Mouse (Mus musculus) MEL-GATA-1-ER (cell line): ENCODE measurements around the gene Cyp2g1.
"Not testable (repeated sequence)": the region's sequence is repeated elsewhere in the genome, so short reads cannot be mapped to it uniquely, and the experiment has no call there.

Experiments
- DNase-seq: peaks from one replicate; pipeline ENCODE4 v3.0.0-alpha.2; 2012; ENCODE audit warnings: low read depth; ENCODE audit errors: extremely low read depth

Gene Cyp2g1

GRCm38 (mm10) chr7:26808592-26808991, at the start of gene Cyp2g1:
Cyp2g1 (plus strand) TSS chr7:26808892.
- DNase-seq: no peak

GRCm38 (mm10) chr7:26767084-26767483, 41.6 kb upstream of the Cyp2g1 start:
- no peak for DNase-seq

- no peak for DNase-seq
Observed at GRCm38 (mm10) chr7:26769881-26770470, 38.7 kb upstream of the Cyp2g1 start.

GRCm38 (mm10) chr7:26772866-26773586, 35.7 kb upstream of the Cyp2g1 start:
- no peak for DNase-seq

- no peak for DNase-seq
Observed at GRCm38 (mm10) chr7:26775866-26776265, 32.8 kb upstream of the Cyp2g1 start.

GRCm38 (mm10) chr7:26777806-26778205, 30.9 kb upstream of the Cyp2g1 start:
- DNase-seq: no peak

GRCm38 (mm10) chr7:26778474-26778873, 30.2 kb upstream of the Cyp2g1 start:
- DNase-seq: no peak

GRCm38 (mm10) chr7:26779799-26780416, 28.8 kb upstream of the Cyp2g1 start:
- DNase-seq: peak; percentile 9

GRCm38 (mm10) chr7:26780510-26780909, 28.2 kb upstream of the Cyp2g1 start:
- no peak for DNase-seq

GRCm38 (mm10) chr7:26780998-26781766, 27.5 kb upstream of the Cyp2g1 start:
- no peak for DNase-seq

- no peak for DNase-seq
Observed at GRCm38 (mm10) chr7:26781767-26782131, 26.9 kb upstream of the Cyp2g1 start.

- no peak for DNase-seq
Observed at GRCm38 (mm10) chr7:26783163-26783562, 25.5 kb upstream of the Cyp2g1 start.

- DNase-seq: not testable (repeated sequence)
Observed at GRCm38 (mm10) chr7:26786013-26786412, 22.7 kb upstream of the Cyp2g1 start.

- no peak for DNase-seq
Observed at GRCm38 (mm10) chr7:26789984-26790383, 18.7 kb upstream of the Cyp2g1 start.

- no peak for DNase-seq
Observed at GRCm38 (mm10) chr7:26800104-26800503, 8.6 kb upstream of the Cyp2g1 start.

GRCm38 (mm10) chr7:26800996-26801395, 7.7 kb upstream of the Cyp2g1 start:
- no peak for DNase-seq

GRCm38 (mm10) chr7:26831556-26832292, 23.0 kb downstream of the Cyp2g1 start:
- not testable (repeated sequence) for DNase-seq

- DNase-seq: not testable (repeated sequence)
Observed at GRCm38 (mm10) chr7:26832668-26833067, 24.0 kb downstream of the Cyp2g1 start.

GRCm38 (mm10) chr7:26835059-26835458, 26.4 kb downstream of the Cyp2g1 start, which contains the start of gene Cyp2a5:
Cyp2a5 (plus strand) TSS chr7:26835305.
- not testable (repeated sequence) for DNase-seq

- DNase-seq: not testable (repeated sequence)
Observed at GRCm38 (mm10) chr7:26843400-26843799, 34.7 kb downstream of the Cyp2g1 start.

- not testable (repeated sequence) for DNase-seq
Observed at GRCm38 (mm10) chr7:26850063-26850462, 41.4 kb downstream of the Cyp2g1 start.
